ENCODE assay signal across 9 mouse cellular contexts in genomic region chr1:168268751-168269623, GRCm38 (mm10).
DNase-seq lines count a peak whose midpoint lies in the region; ATAC-seq lines count a peak whose summit lies in the region.
"Had no signal": no experiment of that assay in that cellular context is flagged by ENCODE, and none has a peak within 500 bp of the region (broad histone marks: within the 10 kb centered on the region; RNA-seq: fewer than 3 reads in every experiment).

No protein-coding gene starts in this region.

- H3K4me1 ChIP-seq in hindbrain, embryonic 14.5 days (replicated peaks; ENCODE audit: control insufficient read depth, insufficient read depth, low read length), result peaks cover 29% of the 10 kb centered on the region
- no peaks in the 10 kb centered on the region; the same call in 1 of the 2 replicates for H3K4me1 ChIP-seq in hindbrain, embryonic 11.5 days (replicated peaks; ENCODE audit: control insufficient read depth, insufficient read depth, low read length)
- peaks cover 29% of the 10 kb centered on the region for H3K4me1 ChIP-seq in neural tube, embryonic 12.5 days
- peaks cover 8% of the 10 kb centered on the region; the same call in 1 of the 2 replicates for H3K4me1 ChIP-seq in stomach, embryonic 16.5 days (ENCODE audit: control insufficient read depth, insufficient read depth, low read length)

- 55% methylated on average over 12 of the region's 12 CpGs for WGBS in hindbrain, embryonic 14.5 days
- WGBS in hindbrain, embryonic 11.5 days, result 75% methylated on average over 12 of the region's 12 CpGs
- WGBS in neural tube, embryonic 12.5 days, result 65% methylated on average over 12 of the region's 12 CpGs
- 74% methylated on average over 12 of the region's 12 CpGs for WGBS in stomach, embryonic 16.5 days

- H3K4me2 ChIP-seq in hindbrain, embryonic 14.5 days (replicated peaks), result no peak overlapping the region
- H3K4me2 ChIP-seq in hindbrain, embryonic 11.5 days (replicated peaks; ENCODE audit: low read depth, low read length), result no peak overlapping the region
- no peak overlapping the region for H3K4me2 ChIP-seq in neural tube, embryonic 12.5 days (replicated peaks)
- H3K4me2 ChIP-seq in stomach, embryonic 16.5 days (ENCODE audit: low read depth, low read length), result no peak overlapping the region

- peak; percentile 31 for DNase-seq in cerebellum, adult 9-10 months
- no peak for DNase-seq in cerebellum, adult 8-10 months
- DNase-seq in hindbrain, embryonic 14.5 days (ENCODE audit: low spot score), result peak; percentile 65
- DNase-seq in hindbrain, embryonic 11.5 days (ENCODE audit: low spot score), result no peak
- no peak for DNase-seq in neural tube, embryonic 10.5 days (ENCODE audit: extremely low spot score, low spot score)
- no peak for DNase-seq in adrenal gland, adult 2 months
- DNase-seq: adrenal gland, postnatal 10 days had no signal

- H3K27ac ChIP-seq in hindbrain, embryonic 14.5 days, result no peak overlapping the region
- H3K27ac ChIP-seq in hindbrain, embryonic 11.5 days (ENCODE audit: low read depth, low read length), result no peak overlapping the region
- no peak overlapping the region for H3K27ac ChIP-seq in neural tube, embryonic 12.5 days
- H3K27ac ChIP-seq in stomach, embryonic 16.5 days (ENCODE audit: low read length), result peak overlapping the region; percentile 10; the same call in 1 of the 2 replicates

- no peaks in the 10 kb centered on the region for H3K27me3 ChIP-seq in hindbrain, embryonic 14.5 days (ENCODE audit: control insufficient read depth, insufficient read depth, low read length)
- H3K27me3 ChIP-seq in hindbrain, embryonic 11.5 days (ENCODE audit: control insufficient read depth, insufficient read depth, low read length), result no peaks in the 10 kb centered on the region
- H3K27me3 ChIP-seq in neural tube, embryonic 12.5 days (replicated peaks), result no peaks in the 10 kb centered on the region
- H3K27me3 ChIP-seq in stomach, embryonic 16.5 days (ENCODE audit: control insufficient read depth, insufficient read depth, low read length), result no peaks in the 10 kb centered on the region

- peak; percentile 41; the same call in 1 of the 2 replicates for ATAC-seq in hindbrain, embryonic 14.5 days (ENCODE audit: low FRiP score)
- ATAC-seq in hindbrain, embryonic 11.5 days (ENCODE audit: low FRiP score), result no peak
- 0 out of 2 replicates have a peak, but pooled peaks have one; percentile 9 for ATAC-seq in neural tube, embryonic 12.5 days (ENCODE audit: low FRiP score, low read depth)
- no peak for ATAC-seq in stomach, embryonic 16.5 days (ENCODE audit: insufficient read depth, low FRiP score)

- no peak overlapping the region for H3K4me3 ChIP-seq in hindbrain, embryonic 14.5 days (replicated peaks; ENCODE audit: low read length)
- H3K4me3 ChIP-seq in hindbrain, embryonic 11.5 days (ENCODE audit: low read depth, low read length), result no peak overlapping the region
- no peak overlapping the region for H3K4me3 ChIP-seq in neural tube, embryonic 12.5 days
- no peak overlapping the region for H3K4me3 ChIP-seq in stomach, embryonic 16.5 days (replicated peaks; ENCODE audit: low read length)

- H3K9me3 ChIP-seq in hindbrain, embryonic 14.5 days (ENCODE audit: control insufficient read depth, low read length), result no peaks in the 10 kb centered on the region
- H3K9me3 ChIP-seq in hindbrain, embryonic 11.5 days (ENCODE audit: control insufficient read depth, low read length), result no peaks in the 10 kb centered on the region
- H3K9me3 ChIP-seq in neural tube, embryonic 12.5 days, result no peaks in the 10 kb centered on the region
- no peaks in the 10 kb centered on the region for H3K9me3 ChIP-seq in stomach, embryonic 16.5 days (replicated peaks; ENCODE audit: control insufficient read depth, low read length)

- no peak overlapping the region for H3K9ac ChIP-seq in hindbrain, embryonic 14.5 days
- H3K9ac ChIP-seq in hindbrain, embryonic 11.5 days (ENCODE audit: low read depth, low read length), result no peak overlapping the region
- H3K9ac ChIP-seq in neural tube, embryonic 12.5 days, result no peak overlapping the region
- no peak overlapping the region for H3K9ac ChIP-seq in stomach, embryonic 16.5 days (ENCODE audit: low read length)

- no peaks in the 10 kb centered on the region for H3K36me3 ChIP-seq in hindbrain, embryonic 14.5 days (replicated peaks; ENCODE audit: control insufficient read depth, insufficient read depth)
- H3K36me3 ChIP-seq in hindbrain, embryonic 11.5 days (ENCODE audit: control insufficient read depth, insufficient read depth, low read length), result no peaks in the 10 kb centered on the region
- H3K36me3 ChIP-seq in neural tube, embryonic 12.5 days, result no peaks in the 10 kb centered on the region
- no peaks in the 10 kb centered on the region for H3K36me3 ChIP-seq in stomach, embryonic 16.5 days (ENCODE audit: control insufficient read depth, insufficient read depth, low read length)

Comparison
In these comparisons a context has a peak if more than half of its experiments do, and no peak if none do; other contexts are left out.
1. DNase-seq: peak in cerebellum, adult 9-10 months (single experiment) and hindbrain, embryonic 14.5 days (single experiment); none in cerebellum, adult 8-10 months (single experiment), hindbrain, embryonic 11.5 days (single experiment), neural tube, embryonic 10.5 days (single experiment) and adrenal gland, adult 2 months (single experiment).
2. ATAC-seq: peak in hindbrain, embryonic 14.5 days (single experiment) and neural tube, embryonic 12.5 days (single experiment); none in hindbrain, embryonic 11.5 days (single experiment) and stomach, embryonic 16.5 days (single experiment).